Mouse (Mus musculus) liver, embryonic 13.5 days (tissue): ENCODE data around the gene Trp73. TPM values are rescaled to one million over a fixed set of nuclear protein-coding genes. Genes with fewer than 3 reads are reported as not detected.

ENCODE experiments used
- ATAC-seq: fragments of 200-750 bp; cut with Nextera tagmentation; 2 replicates; pipeline ENCODE4 v1.8.0; 2017; ENCODE audit warnings: low read depth, mild to moderate bottlenecking, moderate number of reproducible peaks, moderate library complexity
- DNase-seq: peaks from one replicate; pipeline ENCODE4 v3.0.0; 2022
- H3K27ac ChIP-seq: fragments of 300-500 bp; sonication (generic); 2 replicates; pipeline ENCODE4 v1.5.1; 2015; ENCODE audit warnings: moderate library complexity, mild to moderate bottlenecking, inconsistent platforms
- H3K27me3 ChIP-seq: fragments of 300-500 bp; sonication (generic); 2 replicates; pipeline ENCODE4 v1.6.1; 2015; ENCODE audit warnings: mild to moderate bottlenecking, inconsistent platforms
- H3K36me3 ChIP-seq: fragments of 300-500 bp; sonication (generic); 2 replicates; pipeline ENCODE4 v1.6.1; 2015; ENCODE audit warnings: mild to moderate bottlenecking, inconsistent platforms
- H3K4me1 ChIP-seq: fragments of 300-500 bp; sonication (generic); replicated peaks from 2 replicates; pipeline ENCODE4 v1.6.1; 2015; ENCODE audit warnings: inconsistent platforms
- H3K4me2 ChIP-seq: fragments of 300-500 bp; sonication (generic); 2 replicates; pipeline ENCODE4 v1.6.1; 2015; ENCODE audit warnings: inconsistent platforms, mild to moderate bottlenecking, moderate library complexity
- H3K4me3 ChIP-seq: fragments of 300-500 bp; sonication (generic); replicated peaks from 2 replicates; pipeline ENCODE4 v1.5.1; 2015; ENCODE audit warnings: mild to moderate bottlenecking, inconsistent platforms
- H3K9ac ChIP-seq: fragments of 300-500 bp; sonication (generic); 2 replicates; pipeline ENCODE4 v1.6.1; 2015; ENCODE audit warnings: mild to moderate bottlenecking, inconsistent platforms
- H3K9me3 ChIP-seq: fragments of 300-500 bp; sonication (generic); replicated peaks from 2 replicates; pipeline ENCODE4 v1.6.1; 2016; ENCODE audit warnings: inconsistent platforms
- whole genome bisulfite sequencing: fragments of 180-500 bp; shearing (Covaris S2); methylation state at CpG from one replicate; pipeline ENCODE4 v1.1.7; 2015; ENCODE audit not compliant: insufficient replicate concordance; 5-methylcytosine and 5-hydroxymethylcytosine counted together
- polyA plus RNA-seq: library from polyadenylated mRNA; unstranded; fragments of >200 nt; fragmentation: Nextera tagmentation; extraction: Ambion mirVana; gene quantifications from 2 replicates; pipeline ENCODE4 v1.2.1, GENCODE M21; 2015

Trp73 gene
- polyA plus RNA-seq, 1 experiment from 2014 or later = not detected

- Histone ChIP-seq H3K4me1 (peaks cover 46% of the 10 kb centered on the region), H3K4me3 (peak within 1 kb of the TSS; percentile 86), H3K9me3 (no peaks in the 10 kb centered on the region), H3K27ac (peak within 1 kb of the TSS; percentile 77), H3K4me2 (peak within 1 kb of the TSS; percentile 96), H3K36me3 (peaks cover 20% of the 10 kb centered on the region), H3K27me3 (peaks cover 47% of the 10 kb centered on the region), H3K9ac (peak within 1 kb of the TSS; percentile 94)
- WGBS = 1% methylated on average over 49 of the region's 49 CpGs
- ATAC-seq (peak; percentile 96), DNase-seq (peak; percentile 81)
Observed at GRCm38 (mm10) chr4:154142211-154143040, 2.4 kb upstream of the Trp73 start, which contains the start of gene Wrap73. Wrap73 (plus strand) TSS chr4:154142372.

GRCm38 (mm10) chr4:154141009-154141867 lies 1.2 kb upstream of the Trp73 start:
- DNase-seq (no peak), ATAC-seq (no peak)
- Histone ChIP-seq H3K36me3 (peaks cover 9% of the 10 kb centered on the region), H3K4me2 (peak overlapping the region; percentile 96), H3K27me3 (peaks cover 58% of the 10 kb centered on the region), H3K9me3 (no peaks in the 10 kb centered on the region), H3K27ac (no peak overlapping the region), H3K9ac (no peak overlapping the region), H3K4me3 (peak overlapping the region; percentile 86), H3K4me1 (peaks cover 46% of the 10 kb centered on the region)
- 3% methylated on average over 42 of the region's 42 CpGs for WGBS

GRCm38 (mm10) chr4:154140213-154141008 lies 403 bp upstream of the Trp73 start:
- Histone ChIP-seq H3K4me3 (peak overlapping the region; percentile 86), H3K27ac (no peak overlapping the region), H3K36me3 (peaks cover 2% of the 10 kb centered on the region), H3K4me2 (peak overlapping the region; percentile 96), H3K9me3 (no peaks in the 10 kb centered on the region), H3K4me1 (peaks cover 46% of the 10 kb centered on the region), H3K9ac (0 out of 2 replicates have a peak overlapping the region, but pooled peaks have one; percentile 29), H3K27me3 (peaks cover 67% of the 10 kb centered on the region)
- DNase-seq = no peak
- no peak for ATAC-seq
- WGBS = 3% methylated on average over 46 of the region's 46 CpGs

GRCm38 (mm10) chr4:154139671-154140181 lies 282 bp downstream of the Trp73 start:
- 0 out of 2 replicates have a peak overlapping the region, but pooled peaks have one; percentile 29 for H3K9ac ChIP-seq
- H3K27me3 ChIP-seq = peaks cover 74% of the 10 kb centered on the region

GRCm38 (mm10) chr4:154137139-154137538 lies 2.9 kb downstream of the Trp73 start:
- WGBS = 46% methylated on average over 5 of the region's 5 CpGs
- no peak overlapping the region for H3K4me2 ChIP-seq

More at GRCm38 (mm10) chr4:154139671-154140181, 282 bp downstream of the Trp73 start:
- H3K9me3 ChIP-seq = no peaks in the 10 kb centered on the region
- no peak overlapping the region for H3K27ac ChIP-seq
- peak overlapping the region; percentile 96 for H3K4me2 ChIP-seq
- H3K36me3 ChIP-seq = no peaks in the 10 kb centered on the region
- 1% methylated on average over 59 of the region's 59 CpGs for WGBS
- peaks cover 46% of the 10 kb centered on the region for H3K4me1 ChIP-seq
- H3K4me3 ChIP-seq = peak overlapping the region; percentile 86
- DNase-seq (no peak), ATAC-seq (no peak)

GRCm38 (mm10) chr4:154134803-154135202 lies 5.2 kb downstream of the Trp73 start:
- 41% methylated on average over 4 of the region's 4 CpGs for WGBS
- peaks cover 92% of the 10 kb centered on the region for H3K27me3 ChIP-seq

More at GRCm38 (mm10) chr4:154137139-154137538, 2.9 kb downstream of the Trp73 start:
- Histone ChIP-seq H3K27ac (no peak overlapping the region), H3K4me3 (no peak overlapping the region), H3K27me3 (peaks cover 97% of the 10 kb centered on the region), H3K9me3 (no peaks in the 10 kb centered on the region), H3K4me1 (peaks cover 26% of the 10 kb centered on the region), H3K36me3 (no peaks in the 10 kb centered on the region), H3K9ac (no peak overlapping the region)
- ATAC-seq = no peak
- DNase-seq = no peak

GRCm38 (mm10) chr4:154131894-154132293 lies 8.1 kb downstream of the Trp73 start:
- no peak overlapping the region for H3K4me2 ChIP-seq
- ATAC-seq = no peak
- H3K27me3 ChIP-seq = peaks cover 81% of the 10 kb centered on the region
- no peak overlapping the region for H3K27ac ChIP-seq
- H3K4me1 ChIP-seq = no peaks in the 10 kb centered on the region
- no peak overlapping the region for H3K4me3 ChIP-seq
- H3K9me3 ChIP-seq = no peaks in the 10 kb centered on the region
- 70% methylated on average over 4 of the region's 4 CpGs for WGBS
- H3K9ac ChIP-seq = no peak overlapping the region
- H3K36me3 ChIP-seq = no peaks in the 10 kb centered on the region
- DNase-seq = no peak

More at GRCm38 (mm10) chr4:154134803-154135202, 5.2 kb downstream of the Trp73 start:
- no peaks in the 10 kb centered on the region for H3K9me3 ChIP-seq
- peaks cover 5% of the 10 kb centered on the region; the same call in 1 of the 2 replicates for H3K4me1 ChIP-seq
- H3K27ac ChIP-seq = no peak overlapping the region
- no peaks in the 10 kb centered on the region for H3K36me3 ChIP-seq
- no peak overlapping the region for H3K4me3 ChIP-seq
- no peak overlapping the region for H3K9ac ChIP-seq
- DNase-seq (no peak), ATAC-seq (no peak)
- no peak overlapping the region for H3K4me2 ChIP-seq

- H3K4me3 ChIP-seq = no peak overlapping the region
- H3K27ac ChIP-seq = no peak overlapping the region
- peaks cover 62% of the 10 kb centered on the region for H3K27me3 ChIP-seq
- H3K9me3 ChIP-seq = no peaks in the 10 kb centered on the region
- no peak overlapping the region for H3K4me2 ChIP-seq
- no peak overlapping the region for H3K9ac ChIP-seq
- H3K36me3 ChIP-seq = no peaks in the 10 kb centered on the region
- no peaks in the 10 kb centered on the region for H3K4me1 ChIP-seq
- ATAC-seq (no peak), DNase-seq (no peak)
Observed at GRCm38 (mm10) chr4:154129950-154130349, 10.1 kb downstream of the Trp73 start.

- 65% methylated on average over 3 of the region's 3 CpGs for WGBS
- peaks cover 14% of the 10 kb centered on the region for H3K4me1 ChIP-seq
- ATAC-seq (no peak), DNase-seq (no peak)
- H3K9me3 ChIP-seq = no peaks in the 10 kb centered on the region
- no peak overlapping the region for H3K9ac ChIP-seq
- no peak overlapping the region for H3K4me2 ChIP-seq
- peaks cover 38% of the 10 kb centered on the region for H3K27me3 ChIP-seq
- no peaks in the 10 kb centered on the region for H3K36me3 ChIP-seq
- no peak overlapping the region for H3K27ac ChIP-seq
- no peak overlapping the region for H3K4me3 ChIP-seq
Observed at GRCm38 (mm10) chr4:154127273-154127672, 12.7 kb downstream of the Trp73 start.

- no peaks in the 10 kb centered on the region for H3K36me3 ChIP-seq
- 60% methylated on average over 5 of the region's 5 CpGs for WGBS
- DNase-seq (no peak), ATAC-seq (no peak)
- no peak overlapping the region for H3K9ac ChIP-seq
- H3K4me3 ChIP-seq = no peak overlapping the region
- no peak overlapping the region for H3K27ac ChIP-seq
- peaks cover 35% of the 10 kb centered on the region for H3K4me1 ChIP-seq
- H3K4me2 ChIP-seq = no peak overlapping the region
- H3K9me3 ChIP-seq = no peaks in the 10 kb centered on the region
- H3K27me3 ChIP-seq = peaks cover 20% of the 10 kb centered on the region
Observed at GRCm38 (mm10) chr4:154125202-154125601, 14.8 kb downstream of the Trp73 start.
